Mouse (Mus musculus): ENCODE measurements around the gene Cbx7.

DNA sequence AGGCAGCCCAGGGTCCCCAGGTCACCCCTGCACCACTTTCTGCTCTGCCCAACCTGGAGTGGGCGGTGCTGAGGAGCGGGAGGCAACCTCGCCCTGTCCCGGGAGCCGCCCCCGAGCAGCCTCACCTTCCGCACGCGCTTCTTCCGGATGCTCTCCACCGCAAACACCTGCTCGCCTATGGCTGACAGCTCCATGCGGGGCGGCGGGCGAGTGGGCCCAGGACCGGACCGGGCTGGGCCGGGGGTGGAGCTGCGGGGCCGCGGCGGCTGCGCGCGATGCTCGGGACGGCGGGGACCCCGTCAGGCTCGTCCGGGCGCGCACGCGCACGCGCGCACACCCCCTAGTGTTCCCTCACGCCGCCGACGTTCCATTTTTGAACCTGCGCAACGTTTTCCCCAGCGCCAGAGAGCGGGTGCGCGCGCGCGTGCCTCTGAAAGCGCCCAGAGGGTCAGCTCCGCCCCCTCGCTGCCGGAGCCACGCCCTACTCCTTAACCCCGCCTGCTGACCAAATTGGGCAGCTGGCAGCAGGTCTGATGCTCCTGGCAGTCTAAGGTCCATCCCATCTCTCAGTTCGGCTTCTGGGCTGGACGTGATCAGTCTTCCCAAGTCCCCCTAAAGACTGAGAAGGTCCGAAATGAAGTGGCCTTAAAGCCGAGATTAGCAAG lies 38.5 kb downstream of the Cbx7 start:
- no peak for TF ChIP-seq CTCF (IDR thresholded peaks at IDR 0.05; ENCODE audit: low read depth, low read length)
- TF ChIP-seq POLR2A (IDR thresholded peaks at IDR 0.05; ENCODE audit: extremely low read depth, insufficient read depth, low read length): no peak
